Mouse (Mus musculus): ENCODE data around the gene Hist1h1c.
A peak's percentile ranks its signal among the peaks of the same experiment; 100 is the strongest.
"Not testable (repeated sequence)": the region's sequence is repeated elsewhere in the genome, so short reads cannot be mapped to it uniquely, and the experiment has no call there.

Hist1h1c gene

DNA sequence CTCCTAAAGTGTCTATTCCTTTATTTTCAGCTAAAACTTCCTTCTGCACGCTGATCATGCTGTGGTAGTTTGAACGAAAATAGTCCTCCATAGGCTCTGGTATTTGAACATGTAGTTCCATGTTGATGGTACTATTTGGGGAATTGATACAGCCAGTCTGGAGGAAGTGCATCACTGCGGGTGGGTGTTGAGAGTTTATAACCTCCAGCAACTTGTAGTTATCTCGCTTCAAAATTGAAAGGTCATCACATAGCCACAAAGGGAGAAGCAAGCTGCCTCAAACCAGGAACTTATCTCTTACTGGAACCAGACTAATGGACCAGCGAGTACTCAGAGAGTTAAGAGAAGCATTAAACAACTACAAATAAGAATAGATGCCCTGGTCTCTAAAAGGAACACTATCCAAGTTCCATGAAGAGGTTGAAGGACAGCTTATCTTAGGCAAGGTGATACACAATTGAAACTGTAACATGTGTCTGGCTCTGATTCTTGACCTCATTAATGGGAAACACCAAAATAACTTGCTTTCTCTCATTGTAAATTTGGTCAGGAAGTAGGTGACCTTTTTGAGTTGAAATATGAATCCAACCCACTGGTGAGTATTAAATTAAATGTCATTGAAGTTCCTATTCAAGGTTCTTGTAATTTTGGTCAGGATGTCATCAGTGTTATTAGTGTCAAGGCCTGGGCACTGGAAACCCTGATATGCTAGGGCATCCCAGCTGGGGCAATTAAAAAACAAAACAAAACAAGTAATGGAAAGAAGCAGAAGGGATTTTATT is 22.2 kb upstream of the Hist1h1c start:
- no peak for DNase-seq (ENCODE audit: low spot score)

DNA sequence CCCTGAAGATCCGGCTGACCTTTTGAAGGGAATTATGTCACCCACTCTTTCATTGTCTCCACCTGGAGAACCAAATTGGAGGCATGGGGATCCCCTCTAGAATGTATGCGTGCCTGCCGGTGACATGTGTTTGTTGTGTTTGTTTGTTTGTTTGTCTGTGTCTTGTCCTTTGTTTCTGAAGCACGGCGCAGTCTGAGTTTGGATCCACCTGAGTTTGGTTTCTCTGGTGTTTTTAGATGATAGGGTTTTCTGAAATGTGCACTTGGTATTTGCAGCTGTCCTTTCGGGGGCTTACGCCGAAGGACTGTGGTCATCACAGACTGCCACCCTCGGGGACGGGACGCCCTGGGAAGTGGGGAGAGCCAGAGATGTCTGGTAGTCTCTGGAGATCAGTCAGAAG is 21.4 kb upstream of the Hist1h1c start:
- no peak for DNase-seq (ENCODE audit: low spot score)

DNA sequence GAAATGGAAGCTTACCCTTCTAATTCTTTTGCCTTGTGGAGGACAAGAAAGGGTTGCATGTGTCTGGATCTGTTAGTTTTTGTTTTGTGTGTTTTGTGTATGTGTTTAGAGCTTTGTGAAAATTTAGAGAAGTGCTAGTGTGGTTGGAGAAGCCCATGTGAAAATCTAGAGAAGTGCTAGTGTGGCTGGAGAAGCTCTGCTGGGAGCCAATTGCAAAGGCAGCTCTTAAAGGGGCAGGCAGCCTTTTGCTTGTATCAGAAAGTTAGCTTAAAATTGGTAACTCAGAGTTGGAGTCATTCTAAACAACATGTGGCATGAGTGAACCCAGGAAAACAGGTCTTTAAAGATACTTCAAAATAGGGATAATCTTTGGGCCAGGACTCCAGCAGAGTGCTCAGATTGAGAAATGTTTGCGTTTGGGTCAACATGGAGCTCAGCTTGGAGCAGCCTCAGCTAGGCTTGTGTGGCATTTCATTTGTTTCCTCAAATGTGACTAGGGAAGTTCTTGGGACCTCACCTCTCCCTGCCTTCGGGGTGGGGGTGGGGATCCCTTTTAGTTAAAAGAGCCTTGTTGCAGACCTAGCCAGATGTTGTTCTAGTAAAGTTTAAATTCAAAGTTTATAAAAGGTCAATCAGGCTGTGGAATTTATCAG is 20.9 kb upstream of the Hist1h1c start:
- DNase-seq (ENCODE audit: low spot score), result not testable (repeated sequence)

DNA sequence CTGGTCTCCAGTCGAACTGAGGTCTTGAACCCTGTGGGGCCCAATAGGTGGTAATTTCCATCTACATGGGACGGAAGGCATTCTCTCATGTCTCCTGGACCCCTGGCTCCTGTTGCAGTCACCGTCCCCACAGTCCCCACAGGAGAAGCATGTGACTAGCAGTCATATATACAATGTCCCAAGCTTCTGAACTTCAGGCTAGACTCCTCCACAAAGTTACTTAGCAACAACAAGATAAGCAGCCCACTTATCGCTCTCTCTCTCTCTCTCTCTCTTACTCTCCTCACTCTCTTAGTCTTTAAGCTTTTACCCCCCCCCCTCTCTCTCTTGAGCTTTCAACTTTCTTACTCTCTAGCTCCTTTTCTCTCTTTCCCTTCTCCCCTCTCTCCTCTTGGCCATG is 14.4 kb upstream of the Hist1h1c start:
- no peak for DNase-seq (ENCODE audit: low spot score)

DNA sequence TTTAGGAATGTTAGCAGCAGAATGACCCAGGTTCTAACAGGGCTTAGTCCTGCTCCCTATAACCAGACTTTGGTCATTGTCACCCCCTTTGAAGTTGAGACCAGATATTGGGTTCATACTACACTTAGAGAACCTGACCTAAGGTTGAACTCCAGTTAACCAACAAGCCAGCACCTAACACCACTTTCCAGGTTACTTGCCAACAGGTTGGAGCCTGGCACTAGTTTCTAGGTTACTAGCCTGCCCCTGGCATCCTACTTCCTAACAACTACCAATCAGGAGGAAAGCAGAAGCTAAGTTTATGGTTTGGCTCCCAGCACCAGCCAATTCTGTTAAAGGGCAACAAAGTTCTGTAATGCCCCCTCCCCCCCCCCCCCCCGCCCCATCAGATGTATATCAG is 13.4 kb upstream of the Hist1h1c start:
- no peak for DNase-seq (ENCODE audit: low spot score)

DNA sequence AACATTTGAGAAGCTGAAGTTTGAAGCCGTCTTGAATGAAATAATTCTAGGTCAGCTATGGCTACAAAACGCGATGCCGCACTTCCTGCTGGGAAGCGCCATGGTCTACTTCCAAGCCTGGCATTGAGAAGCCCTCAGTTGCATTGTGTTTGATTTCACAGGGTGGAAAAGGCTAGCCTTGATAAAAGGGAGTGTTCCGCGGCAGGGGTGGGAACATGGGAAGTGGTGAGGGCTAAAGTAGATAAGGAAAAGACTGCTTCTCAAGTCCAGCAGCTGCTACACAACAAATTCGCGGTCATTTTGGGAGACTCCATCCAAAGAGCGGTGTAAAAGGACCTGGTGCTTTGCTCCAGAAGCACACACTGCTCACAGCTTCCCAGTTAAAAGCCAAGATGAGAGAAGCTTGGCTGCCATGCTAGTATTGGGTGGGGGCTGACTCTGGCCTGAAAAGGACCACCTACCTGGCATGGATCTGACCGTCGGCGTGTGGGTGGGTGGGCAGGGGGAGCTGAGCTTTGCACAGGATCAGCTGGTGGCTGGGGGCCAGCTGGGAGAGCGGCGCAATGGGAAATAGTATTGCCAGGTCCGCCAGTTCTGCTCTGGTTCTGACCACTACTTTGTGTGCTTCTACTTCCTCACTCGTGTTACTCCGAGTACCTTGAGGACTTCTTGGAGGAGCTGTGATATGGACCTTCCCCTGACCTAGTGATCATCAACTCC is 10.0 kb upstream of the Hist1h1c start:
- DNase-seq (ENCODE audit: low spot score), result no peak

DNA sequence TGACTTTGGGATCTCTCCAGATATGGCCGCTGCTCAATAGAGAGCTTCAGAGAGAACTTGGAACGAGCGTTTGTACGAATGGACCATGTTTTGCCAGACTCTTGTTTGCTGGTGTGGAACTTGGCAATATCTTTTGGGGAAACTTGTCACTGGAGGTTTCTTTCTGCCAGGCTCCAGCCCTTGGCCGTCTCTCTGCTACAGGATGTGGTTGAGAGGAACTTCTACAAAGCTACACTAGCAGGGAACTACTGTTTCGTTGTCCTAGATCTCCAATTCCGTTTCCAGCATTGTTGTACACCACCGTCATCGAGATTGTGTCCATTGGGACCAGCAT is 9.4 kb upstream of the Hist1h1c start:
- no peak for DNase-seq (ENCODE audit: low spot score)

DNA sequence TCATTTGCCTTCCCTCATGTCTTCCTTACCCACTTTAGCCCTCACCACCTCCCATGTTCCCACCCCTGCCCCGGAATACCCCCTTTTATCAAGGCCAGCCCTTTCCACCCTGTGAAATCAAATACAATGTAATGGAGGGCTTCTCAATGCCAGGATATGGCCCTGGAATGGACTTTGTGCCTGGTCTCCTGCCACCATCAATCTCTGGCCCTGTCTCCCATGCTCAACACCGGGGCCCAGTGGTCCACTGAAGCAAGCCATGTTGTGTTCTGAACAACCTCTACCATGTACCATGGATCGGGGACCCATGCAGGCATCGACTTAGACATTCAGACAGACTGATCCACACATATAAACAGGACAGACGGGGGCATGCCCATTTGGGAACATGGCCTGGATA is 8.9 kb upstream of the Hist1h1c start:
- no peak for DNase-seq (ENCODE audit: low spot score)

DNA sequence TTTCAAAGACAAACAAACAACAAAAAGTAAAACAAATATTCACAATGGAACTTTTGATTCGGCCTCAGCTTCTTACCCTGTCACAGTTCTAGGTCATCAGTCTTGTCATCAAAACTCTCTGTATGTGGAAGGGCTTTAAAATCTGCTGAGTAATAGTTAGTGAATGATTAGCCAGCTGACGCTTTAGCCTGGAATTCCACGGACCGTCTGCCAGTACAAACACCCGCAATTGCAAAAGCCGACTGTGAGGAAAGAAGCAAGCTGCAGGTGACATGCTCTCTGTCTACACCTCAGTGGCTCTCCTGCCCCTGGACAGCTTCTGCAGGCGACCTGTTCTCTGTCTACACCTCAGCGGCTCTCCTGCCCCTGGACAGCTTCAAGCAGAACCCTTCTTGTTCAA is 8.1 kb upstream of the Hist1h1c start:
- no peak for DNase-seq (ENCODE audit: low spot score)

DNA sequence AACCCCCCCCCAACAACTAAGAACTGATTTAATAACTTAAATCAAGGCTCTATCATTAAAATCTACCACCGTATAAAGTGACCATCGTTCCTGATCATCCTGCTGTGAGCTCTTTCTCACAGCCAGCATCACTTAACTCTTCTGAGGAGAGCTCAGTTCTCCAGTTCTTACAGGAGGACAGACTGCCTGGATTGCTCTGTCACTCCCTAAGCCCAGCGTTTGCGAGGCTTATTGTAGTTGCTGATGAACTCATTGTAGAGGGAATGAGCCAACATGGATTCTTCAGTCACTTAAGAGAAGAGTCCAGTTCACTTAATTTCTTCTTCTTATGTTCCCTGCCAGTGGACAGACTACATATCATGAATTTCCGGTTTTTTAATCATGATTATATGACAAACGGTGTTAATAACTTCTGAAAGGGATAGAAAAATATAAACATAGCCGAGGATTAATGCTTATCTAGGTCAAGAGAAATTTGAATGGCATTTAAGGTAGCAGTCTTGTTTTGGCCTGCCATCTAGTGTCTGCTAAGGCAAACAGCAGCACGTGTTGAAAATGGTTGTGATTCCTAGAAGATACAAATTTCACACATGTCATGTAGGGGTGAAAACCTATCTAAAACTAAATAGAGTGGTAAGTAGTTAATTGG is 6.3 kb upstream of the Hist1h1c start:
- peak; percentile 52 for DNase-seq (ENCODE audit: low spot score)

DNA sequence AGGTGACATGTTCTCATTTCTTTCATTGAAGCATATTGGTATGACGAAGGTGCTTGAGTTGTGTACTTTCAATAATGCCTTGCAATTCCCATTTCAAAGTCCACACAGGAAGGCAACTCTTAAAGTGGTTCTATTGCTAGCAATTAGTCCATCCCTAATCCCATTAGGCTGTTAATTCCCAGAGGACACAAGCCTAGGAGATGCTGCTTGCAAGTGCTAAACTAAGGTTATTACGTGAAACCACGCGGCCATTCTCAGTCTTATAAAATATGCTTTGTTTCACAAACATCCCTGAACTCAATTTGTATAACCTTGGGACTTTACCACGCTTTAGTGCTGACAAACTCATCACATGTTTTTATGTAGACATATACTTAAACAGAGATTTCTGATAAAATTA is 1.5 kb upstream of the Hist1h1c start:
- peak; percentile 68 for DNase-seq (ENCODE audit: low spot score)

DNA sequence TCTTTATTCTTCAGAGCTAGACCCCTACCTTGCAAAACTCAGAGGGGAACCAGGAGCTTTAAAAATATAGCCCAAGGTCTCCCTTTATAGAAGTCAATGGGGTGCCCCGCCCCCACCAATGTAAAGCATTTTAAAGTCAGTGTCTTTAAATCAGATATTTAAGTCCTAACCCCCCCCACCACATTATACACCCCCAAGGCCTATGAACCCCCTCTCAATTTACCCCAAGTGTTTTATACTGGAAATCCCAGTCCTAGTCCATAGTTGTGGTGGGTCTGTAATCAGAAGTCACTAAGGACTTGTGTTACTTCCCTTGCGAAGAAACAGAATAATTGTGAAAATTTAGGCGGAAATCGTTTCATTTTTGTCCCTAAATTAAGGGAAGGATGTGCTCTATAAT is 567 bp upstream of the Hist1h1c start:
- no peak for DNase-seq (ENCODE audit: low spot score)

DNA sequence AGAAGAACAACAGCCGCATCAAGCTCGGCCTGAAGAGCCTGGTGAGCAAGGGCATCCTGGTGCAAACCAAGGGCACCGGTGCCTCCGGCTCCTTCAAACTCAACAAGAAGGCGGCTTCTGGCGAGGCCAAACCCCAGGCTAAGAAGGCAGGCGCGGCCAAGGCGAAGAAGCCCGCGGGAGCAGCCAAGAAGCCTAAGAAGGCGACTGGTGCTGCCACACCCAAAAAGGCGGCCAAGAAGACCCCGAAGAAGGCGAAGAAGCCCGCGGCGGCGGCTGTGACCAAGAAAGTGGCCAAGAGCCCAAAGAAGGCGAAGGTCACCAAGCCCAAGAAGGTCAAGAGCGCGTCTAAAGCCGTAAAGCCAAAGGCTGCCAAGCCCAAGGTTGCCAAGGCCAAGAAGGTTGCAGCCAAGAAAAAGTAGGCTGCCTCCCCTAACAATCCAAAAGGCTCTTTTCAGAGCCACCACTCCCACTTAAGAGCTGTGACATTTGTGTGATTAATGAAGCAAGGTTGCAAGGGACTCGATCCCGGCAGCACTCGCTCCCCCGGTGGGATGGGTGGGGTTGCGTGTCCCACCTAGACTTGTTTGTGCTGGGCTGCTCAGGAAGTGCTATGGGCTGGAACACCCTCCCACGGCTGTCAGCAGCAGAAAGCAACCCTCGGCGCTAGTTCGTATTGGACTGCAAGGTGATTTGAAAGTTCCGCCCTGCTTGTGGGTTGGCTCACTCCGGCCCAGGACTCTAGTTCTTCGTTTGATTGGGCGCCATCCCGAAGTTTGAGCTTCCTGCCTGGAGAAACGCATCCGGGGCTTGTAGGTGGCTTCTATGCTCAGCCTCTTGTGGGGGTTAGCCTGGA is 687 bp downstream of the Hist1h1c start:
- peak; percentile 90 for DNase-seq (ENCODE audit: low spot score)

DNA sequence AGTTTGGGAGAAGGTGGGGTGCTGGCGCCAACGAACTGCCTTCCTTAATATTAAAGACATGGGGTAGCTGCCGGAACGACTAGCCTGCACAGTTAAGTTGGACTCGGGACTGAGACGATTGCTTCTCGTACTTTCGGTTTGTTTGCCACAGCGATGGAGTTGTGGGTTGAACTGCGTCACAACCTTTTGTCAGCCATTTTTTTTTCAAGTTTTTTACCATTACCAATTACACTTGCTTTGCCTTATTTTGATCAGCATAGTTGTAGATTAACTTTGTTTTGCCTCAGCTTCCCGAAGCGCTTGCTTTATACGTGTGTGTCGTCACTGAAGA is 1.3 kb downstream of the Hist1h1c start:
- no peak for DNase-seq (ENCODE audit: low spot score)

DNA sequence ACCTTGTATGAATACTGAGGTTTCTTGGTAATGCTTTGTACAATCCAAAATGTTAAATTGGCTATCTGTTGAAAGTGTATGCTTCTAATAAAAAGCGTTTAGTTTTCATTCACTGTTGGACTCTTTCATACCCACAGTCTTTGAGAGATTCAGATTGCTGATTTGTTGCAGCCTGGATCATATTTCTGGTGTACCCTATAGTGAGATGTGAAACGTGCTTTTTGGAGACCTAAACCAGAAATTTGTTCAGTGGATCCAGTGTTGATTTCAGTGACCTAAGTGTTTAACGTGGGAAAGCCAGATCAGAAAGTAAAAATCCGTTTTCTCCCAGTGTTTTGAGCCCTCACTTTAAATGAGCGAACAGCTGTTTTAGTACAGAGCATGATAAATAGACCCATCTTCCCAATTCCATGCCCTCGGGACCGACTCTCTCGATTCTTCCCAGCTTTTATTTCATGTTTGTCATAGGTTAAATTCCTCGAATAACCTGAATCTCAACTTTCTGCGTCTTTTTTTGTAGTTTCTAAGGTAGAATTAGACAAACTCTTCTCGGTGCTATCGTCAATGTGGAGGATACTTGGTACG is 1.7 kb downstream of the Hist1h1c start:
- no peak for DNase-seq (ENCODE audit: low spot score)

DNA sequence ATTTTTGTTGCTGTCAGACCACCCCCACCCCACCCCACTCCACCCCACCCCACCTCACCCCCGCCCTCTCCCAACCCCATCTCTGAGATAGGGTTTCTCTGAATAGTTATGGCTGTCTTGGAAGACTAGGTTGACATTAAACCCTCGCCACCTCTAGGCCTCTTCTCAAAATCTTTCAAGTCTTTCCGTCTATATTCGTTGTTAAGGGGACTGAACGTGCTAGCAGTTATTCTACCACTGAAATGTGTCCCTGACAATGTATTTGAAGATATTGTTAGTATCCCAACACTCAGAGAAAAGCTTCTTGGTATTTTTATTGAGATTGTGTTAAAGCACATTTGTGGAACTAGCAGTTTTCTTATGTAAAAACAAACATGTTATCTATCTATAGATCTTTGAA is 2.3 kb downstream of the Hist1h1c start:
- DNase-seq (ENCODE audit: low spot score), result no peak

DNA sequence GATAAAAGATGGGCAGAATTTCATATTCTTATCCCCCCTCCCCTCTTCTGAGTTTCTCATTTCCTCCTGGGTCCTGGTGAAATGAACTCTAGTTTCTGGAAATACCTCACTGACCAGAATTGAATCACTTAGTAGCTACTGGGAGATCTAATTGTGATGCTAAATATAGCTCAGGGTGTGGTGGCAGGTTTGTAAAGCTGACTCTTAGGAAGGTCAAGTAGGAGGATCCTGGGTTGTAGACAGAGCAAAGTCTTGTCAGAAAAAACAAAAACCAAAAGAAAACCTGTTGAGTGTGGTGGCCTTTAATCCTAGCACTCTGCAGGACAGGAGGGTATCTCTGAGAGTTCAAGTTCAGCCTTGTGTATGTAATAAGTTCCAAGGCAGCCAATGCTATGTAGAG is 3.4 kb downstream of the Hist1h1c start:
- DNase-seq (ENCODE audit: low spot score), result no peak

DNA sequence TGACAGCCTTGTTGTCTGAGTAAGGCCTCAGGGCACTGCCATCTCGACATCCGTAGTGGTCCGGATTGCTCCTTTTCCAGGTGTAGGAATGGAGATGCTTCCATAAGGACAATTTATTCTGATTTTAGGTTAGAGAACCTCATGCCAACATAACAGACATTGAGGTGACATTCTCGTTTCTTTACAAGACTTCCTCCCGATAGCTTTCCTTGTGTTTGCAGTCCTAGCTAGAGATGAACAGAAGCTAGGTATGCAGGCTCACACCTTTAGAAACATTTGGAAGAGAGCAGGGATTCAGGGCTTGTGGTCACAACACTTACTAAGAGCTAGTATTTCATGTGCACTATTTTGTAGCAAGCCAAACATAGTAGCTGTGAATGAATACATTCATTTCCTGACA is 4.6 kb downstream of the Hist1h1c start:
- no peak for DNase-seq (ENCODE audit: low spot score)

DNA sequence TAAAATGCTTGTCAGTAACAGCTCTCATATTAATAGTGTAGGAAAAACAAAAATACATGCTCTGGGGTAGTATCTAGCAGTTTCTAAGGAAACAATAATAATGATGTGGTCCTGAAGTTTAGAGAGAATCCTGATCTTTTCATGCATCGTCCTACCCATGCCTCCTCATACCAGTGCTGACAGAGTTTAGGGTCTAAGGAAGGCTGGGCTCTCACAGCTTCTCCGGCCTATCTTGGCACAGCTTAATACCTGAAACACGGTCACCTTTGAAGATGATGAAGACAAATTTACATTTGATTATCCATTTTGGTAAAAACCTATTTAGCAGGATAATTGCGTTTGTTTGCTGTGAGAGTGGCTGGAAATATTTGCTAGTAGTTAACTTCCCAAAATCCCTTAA is 5.4 kb downstream of the Hist1h1c start:
- no peak for DNase-seq (ENCODE audit: low spot score)

DNA sequence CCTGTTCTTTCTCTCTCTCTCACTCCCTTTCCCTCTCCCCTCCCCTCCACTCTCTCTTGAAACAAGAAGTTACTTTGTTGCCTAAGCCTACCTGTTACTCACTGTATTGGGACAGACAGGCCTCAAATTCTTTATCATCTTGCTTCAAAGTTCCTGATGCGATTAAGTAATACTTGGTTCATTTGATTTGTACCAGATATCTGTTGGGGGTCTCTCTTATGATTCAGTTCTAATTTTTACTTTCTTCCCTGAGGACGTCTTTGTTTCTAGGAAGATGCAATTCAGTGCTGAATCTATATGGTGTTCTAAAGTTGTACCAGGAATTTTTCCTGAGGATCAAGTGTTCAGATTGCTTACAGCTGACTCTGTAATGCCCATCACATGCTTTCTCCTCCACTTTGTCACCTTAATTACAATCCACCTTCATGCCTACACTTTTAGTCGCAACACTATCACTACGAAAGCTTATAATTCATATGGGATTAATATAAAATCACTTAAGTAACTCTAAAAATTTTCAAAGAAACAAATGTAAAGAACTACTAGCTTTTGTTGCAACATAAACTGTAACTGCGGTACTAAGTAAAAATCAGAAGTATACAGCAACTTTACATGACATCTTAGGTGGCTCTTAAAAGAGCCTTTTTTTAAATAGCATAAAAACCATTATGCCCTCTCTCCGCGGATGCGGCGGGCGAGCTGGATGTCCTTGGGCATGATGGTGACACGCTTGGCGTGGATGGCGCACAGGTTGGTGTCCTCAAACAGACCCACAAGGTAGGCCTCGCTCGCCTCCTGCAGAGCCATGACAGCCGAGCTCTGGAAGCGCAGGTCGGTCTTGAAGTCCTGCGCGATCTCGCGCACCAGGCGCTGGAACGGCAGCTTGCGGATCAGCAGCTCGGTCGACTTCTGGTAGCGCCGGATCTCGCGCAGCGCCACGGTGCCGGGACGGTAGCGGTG is 6.1 kb downstream of the Hist1h1c start:
- no peak for DNase-seq (ENCODE audit: low spot score)

All from MN1 (cell line).